Mouse (Mus musculus) forebrain, embryonic 11.5 days (tissue): ENCODE measurements around the gene Zfp967. TPM values are rescaled to one million over a fixed set of nuclear protein-coding genes. Genes with fewer than 3 reads are reported as not detected.
"Not testable (repeated sequence)": the region's sequence is repeated elsewhere in the genome, so short reads cannot be mapped to it uniquely, and the experiment has no call there.

Experiments
- ATAC-seq: fragments of 200-750 bp; cut with Nextera tagmentation; replicated peaks from 2 replicates; pipeline ENCODE4 v1.8.0; 2017; ENCODE audit warnings: moderate TSS enrichment; ENCODE audit not compliant: low FRiP score
- DNase-seq: peaks from one replicate; pipeline ENCODE4 v3.0.0-alpha.2; 2017; ENCODE audit warnings: low spot score
- H3K27ac ChIP-seq: fragments of 300-500 bp; sonication (generic); 2 replicates; pipeline ENCODE4 v1.5.1; 2014; ENCODE audit warnings: low read depth, low read length
- H3K27me3 ChIP-seq: fragments of 300-500 bp; sonication (generic); 2 replicates; pipeline ENCODE4 v1.6.1; 2014; ENCODE audit warnings: mild to moderate bottlenecking, low read length, mixed read lengths; ENCODE audit not compliant: control insufficient read depth, insufficient read depth
- H3K36me3 ChIP-seq: fragments of 300-500 bp; sonication (generic); 2 replicates; pipeline ENCODE4 v1.6.1; 2014; ENCODE audit warnings: mild to moderate bottlenecking, low read length, moderate library complexity, mixed read lengths; ENCODE audit not compliant: control insufficient read depth, insufficient read depth
- H3K4me1 ChIP-seq: fragments of 300-500 bp; sonication (generic); replicated peaks from 2 replicates; pipeline ENCODE4 v1.6.1; 2014; ENCODE audit warnings: low read length, mixed read lengths; ENCODE audit not compliant: control insufficient read depth, insufficient read depth
- H3K4me2 ChIP-seq: fragments of 300-500 bp; sonication (generic); 2 replicates; pipeline ENCODE4 v1.6.1; 2014; ENCODE audit warnings: low read depth, mild to moderate bottlenecking, low read length, moderate library complexity, mixed read lengths; ENCODE audit not compliant: severe bottlenecking
- H3K4me3 ChIP-seq: fragments of 300-500 bp; sonication (generic); 2 replicates; pipeline ENCODE4 v1.5.1; 2014; ENCODE audit warnings: low read depth, low read length
- H3K9ac ChIP-seq: fragments of 300-500 bp; sonication (generic); 2 replicates; pipeline ENCODE4 v1.6.1; 2014; ENCODE audit warnings: low read length
- H3K9me3 ChIP-seq: fragments of 300-500 bp; sonication (generic); 2 replicates; pipeline ENCODE4 v1.6.1; 2016; ENCODE audit warnings: low read length, mixed read lengths; ENCODE audit not compliant: control insufficient read depth
- WGBS: fragments of 180-500 bp; shearing (Covaris S2); extraction: QIAGEN DNeasy Blood & Tissue Kit; methylation state at CpG from one replicate; pipeline ENCODE4 v1.1.7; 2014; 5-methylcytosine and 5-hydroxymethylcytosine counted together
- polyA plus RNA-seq: library from polyadenylated mRNA; unstranded; fragments of >200 nt; fragmentation: Nextera tagmentation; extraction: Ambion mirVana; gene quantifications from 2 replicates; pipeline ENCODE4 v1.2.1, GENCODE M21; 2014

Gene Zfp967
- not detected in 2 replicates for polyA plus RNA-seq

DNA sequence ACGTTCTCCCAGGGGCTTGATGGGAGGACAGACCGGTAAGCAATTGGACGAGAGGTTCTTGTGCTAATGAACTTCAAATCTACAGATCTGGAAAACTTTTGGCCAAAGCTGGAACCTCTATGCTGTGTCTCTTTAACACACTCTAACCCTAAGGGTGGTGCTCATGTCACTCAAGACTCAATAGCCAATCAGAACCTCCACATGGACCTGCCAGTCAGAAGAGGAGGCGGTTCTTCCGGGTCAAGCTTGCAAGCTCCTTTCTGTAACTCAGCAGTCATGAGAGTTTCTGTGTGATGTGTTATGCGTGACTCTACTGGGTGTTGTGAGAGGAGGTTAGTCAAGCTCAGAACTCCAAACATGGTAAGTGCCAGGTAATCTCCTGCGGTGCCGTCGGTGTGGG, at the start of gene Zfp967:
TSS of gene Zfp967 (plus strand) at position 301 of the 400 bp plus-strand sequence.
- not testable (repeated sequence) for DNase-seq, H3K36me3 ChIP-seq, H3K4me3 ChIP-seq, H3K4me2 ChIP-seq, H3K9ac ChIP-seq, H3K4me1 ChIP-seq, H3K27me3 ChIP-seq, ATAC-seq, H3K27ac ChIP-seq, H3K9me3 ChIP-seq
- WGBS: no CpG with 5 or more reads among the region's 9 CpGs

DNA sequence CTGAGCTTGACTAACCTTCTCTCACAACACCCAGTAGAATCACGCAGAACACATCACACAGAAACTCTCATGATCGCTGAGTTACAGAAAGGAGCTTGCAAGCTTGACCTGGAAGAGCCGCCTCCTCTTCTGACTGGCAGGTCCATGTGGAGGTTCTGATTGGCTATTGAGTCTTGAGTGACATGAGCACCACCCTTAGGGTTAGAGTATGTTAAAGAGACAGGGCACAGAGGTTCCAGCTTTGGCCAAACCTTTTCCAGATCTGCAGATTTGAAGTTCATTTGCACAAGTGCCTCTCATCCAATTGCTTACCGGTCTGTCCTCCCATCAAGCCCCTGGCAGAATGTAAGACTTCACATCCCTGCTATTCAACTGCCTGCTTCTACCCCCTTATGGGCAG, 34.2 kb upstream of the Zfp967 start, which contains the start of gene Gm14434:
TSS of gene Gm14434 (minus strand) at position 101 of the 400 bp plus-strand sequence.
- not testable (repeated sequence) for ATAC-seq, H3K4me3 ChIP-seq, H3K27ac ChIP-seq, H3K4me2 ChIP-seq, H3K9ac ChIP-seq, H3K36me3 ChIP-seq, H3K4me1 ChIP-seq, DNase-seq, H3K27me3 ChIP-seq, H3K9me3 ChIP-seq
- WGBS: no CpG with 5 or more reads among the region's 4 CpGs

Other genes starting within 250 kb of the Zfp967 start
- not detected in 2 replicates for gene Gm11009, start 201.6 kb upstream of the Zfp967 start, polyA plus RNA-seq
- 11.4 and 13.1 TPM in 2 replicates for gene Gm14435, start 97.5 kb upstream of the Zfp967 start, polyA plus RNA-seq
- 6.2 and 27.2 TPM in 2 replicates for gene Gm14434, start 34.3 kb upstream of the Zfp967 start, polyA plus RNA-seq
- gene Gm14308, start 115.3 kb downstream of the Zfp967 start, polyA plus RNA-seq: 7.1 and 17.9 TPM in 2 replicates
- 9.6 and 10.1 TPM in 2 replicates for gene Zfp973, start 149.5 kb downstream of the Zfp967 start, polyA plus RNA-seq
- 35.9 and 36.4 TPM in 2 replicates for gene Gm14305, start 187.3 kb downstream of the Zfp967 start, polyA plus RNA-seq